Mouse (Mus musculus) thymus, postnatal 36 days (tissue): ENCODE results near the gene 9130019O22Rik.
A peak's percentile ranks its signal among the peaks of the same experiment; 100 is the strongest.
"Not testable (repeated sequence)": the region's sequence is repeated elsewhere in the genome, so short reads cannot be mapped to it uniquely, and the experiment has no call there.

ENCODE experiments used
- DNase-seq, 2 experiments: peaks; one replicate each; pipeline ENCODE4 v3.0.0; 2022; ENCODE audit warnings: mixed read lengths in 2 of 2

9130019O22Rik gene

DNA sequence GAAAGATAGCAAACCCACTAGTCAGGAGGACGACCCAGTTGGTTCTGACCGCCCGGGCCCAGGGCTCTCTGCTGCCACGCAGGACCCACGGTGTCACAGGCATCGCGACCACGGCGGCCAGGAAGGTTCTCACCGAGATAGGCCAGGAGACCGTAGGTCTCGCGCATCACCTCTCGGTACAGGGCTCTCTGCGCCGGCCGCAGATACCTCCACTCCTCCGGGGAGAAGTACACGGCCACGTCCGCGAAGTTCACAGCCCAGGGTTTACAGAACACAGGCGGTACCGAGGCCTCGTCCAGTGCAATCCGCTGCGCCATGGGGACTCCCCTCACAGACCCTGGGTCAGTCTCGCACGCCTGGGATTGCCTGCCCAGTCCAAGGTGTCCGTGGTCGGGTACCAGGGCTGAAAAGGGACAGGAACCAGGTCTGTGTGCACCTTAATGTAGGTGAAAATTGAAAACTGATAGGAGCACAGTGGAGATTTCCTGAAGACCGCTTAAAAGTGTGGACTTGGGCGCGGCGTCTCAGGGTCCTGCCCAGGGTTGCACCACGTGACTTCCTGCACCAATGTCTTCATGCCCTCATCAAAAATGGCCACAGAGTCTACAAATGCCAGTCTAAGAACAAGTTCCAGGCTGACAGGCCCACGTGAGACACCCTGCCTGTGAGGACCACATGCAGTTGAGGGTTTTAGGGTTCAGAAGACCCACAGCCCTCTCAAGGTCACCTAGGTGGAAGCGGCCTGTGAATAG is at the start of gene 9130019O22Rik:
9130019O22Rik (minus strand) TSS at position 526 of the 752 bp plus-strand sequence.
- DNase-seq, result peak; percentile 85

DNA sequence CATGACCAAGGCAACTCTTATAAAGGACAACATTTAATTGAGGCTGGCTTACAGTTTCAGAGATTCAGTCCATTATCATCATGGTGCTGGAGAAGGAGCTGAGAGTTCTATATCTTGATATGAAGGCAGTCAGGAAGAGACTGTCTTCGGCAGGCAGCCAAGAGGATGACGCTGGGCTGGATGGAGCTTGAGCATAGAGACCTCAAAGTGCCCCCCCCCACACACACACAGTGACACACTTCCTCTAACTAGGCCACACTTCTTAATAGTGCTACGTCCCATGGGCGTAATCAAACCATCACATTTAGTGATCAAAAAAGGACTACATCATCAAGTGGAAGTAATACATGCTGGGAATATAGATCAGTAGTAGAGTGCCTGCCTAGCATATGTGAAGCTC is 48.2 kb upstream of the 9130019O22Rik start:
- DNase-seq, result no peak

GRCm38 (mm10) chr7:127426354-127426753 is 39.4 kb upstream of the 9130019O22Rik start:
- DNase-seq, result no peak

DNA sequence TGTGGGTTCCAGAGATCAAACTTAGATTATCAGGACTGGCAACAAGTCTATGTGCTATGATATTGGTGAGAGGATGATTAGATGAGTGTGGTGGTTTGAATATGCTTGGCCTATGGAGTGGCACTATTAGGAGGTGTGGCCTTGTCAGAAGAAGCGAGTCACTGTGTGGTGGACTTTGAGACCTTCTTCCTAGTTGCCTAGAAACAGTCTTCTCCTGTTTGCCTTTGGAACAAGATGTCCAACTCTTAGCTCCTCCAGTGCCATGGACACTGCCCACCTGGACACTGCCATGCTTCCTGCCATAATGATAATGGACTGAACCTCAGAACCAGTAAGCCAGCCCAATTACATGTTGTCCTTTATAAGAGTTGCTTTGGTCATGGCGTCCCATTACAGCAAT is 38.9 kb upstream of the 9130019O22Rik start:
- DNase-seq, result no peak

- no peak for DNase-seq
Measured at GRCm38 (mm10) chr7:127425291-127425690, 38.3 kb upstream of the 9130019O22Rik start.

DNA sequence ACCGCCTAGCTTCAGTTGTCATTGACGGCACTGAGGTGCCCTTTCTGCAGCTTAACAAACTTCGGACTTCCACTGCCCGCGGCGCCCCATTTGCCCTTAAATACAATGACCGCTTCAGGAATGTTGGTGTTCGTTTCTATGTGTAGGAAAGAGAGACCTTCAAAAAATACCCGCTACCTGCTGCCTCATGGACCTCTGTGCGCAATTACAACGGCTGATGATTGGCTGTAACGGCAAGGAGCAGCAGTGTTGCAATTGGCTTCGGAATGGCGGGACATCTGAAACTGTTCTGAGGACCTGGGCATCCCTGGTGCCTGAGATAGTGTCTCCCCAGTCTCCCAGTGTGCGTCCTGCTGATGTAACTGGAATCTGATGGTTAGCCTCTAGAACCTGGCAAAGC is 35.3 kb upstream of the 9130019O22Rik start:
- peak in 1 of 2 experiments; percentile 12 for DNase-seq

DNA sequence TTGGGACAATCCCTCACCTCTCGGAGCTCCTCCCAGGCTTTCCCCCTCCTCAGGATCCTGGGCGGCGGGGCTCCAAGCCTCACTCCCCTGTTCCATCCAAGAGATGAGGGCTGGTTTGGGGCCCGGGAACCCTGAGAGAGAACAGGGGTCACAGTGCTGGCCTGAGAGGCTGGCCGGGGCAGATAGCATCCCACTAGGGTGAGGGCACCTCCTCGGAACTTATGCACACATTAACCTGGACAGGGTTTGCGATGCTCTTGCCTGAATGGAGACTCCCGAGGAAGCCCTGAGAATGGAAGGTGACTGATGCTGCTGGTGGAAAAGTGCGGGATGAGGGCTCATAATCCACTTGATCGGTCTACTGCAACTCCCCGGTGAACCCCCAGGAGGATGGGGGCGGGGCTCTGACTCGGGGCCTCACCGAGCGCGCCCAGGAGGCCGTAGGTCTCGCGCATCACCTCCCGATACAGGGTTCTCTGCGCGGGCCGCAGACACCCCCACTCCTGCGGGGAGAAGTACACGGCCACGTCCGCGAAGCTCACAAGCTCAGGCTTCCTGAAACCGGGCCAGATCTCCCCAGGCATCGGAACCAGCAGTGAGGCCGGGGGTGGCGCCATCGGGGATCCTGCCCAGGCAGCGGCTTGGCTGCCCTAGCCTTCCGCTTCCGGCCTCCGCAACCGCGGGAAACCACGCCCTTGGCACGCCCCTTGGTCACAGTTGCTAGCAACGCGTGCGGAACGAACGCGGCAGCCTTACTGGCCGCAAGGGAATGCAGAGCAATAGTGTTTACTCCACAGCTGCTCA is 34.6 kb upstream of the 9130019O22Rik start, which contains the start of gene Zfp688:
Zfp688 (minus strand) TSS at position 681 of the 804 bp plus-strand sequence.
- peak; percentile 96 to 97 for DNase-seq

DNA sequence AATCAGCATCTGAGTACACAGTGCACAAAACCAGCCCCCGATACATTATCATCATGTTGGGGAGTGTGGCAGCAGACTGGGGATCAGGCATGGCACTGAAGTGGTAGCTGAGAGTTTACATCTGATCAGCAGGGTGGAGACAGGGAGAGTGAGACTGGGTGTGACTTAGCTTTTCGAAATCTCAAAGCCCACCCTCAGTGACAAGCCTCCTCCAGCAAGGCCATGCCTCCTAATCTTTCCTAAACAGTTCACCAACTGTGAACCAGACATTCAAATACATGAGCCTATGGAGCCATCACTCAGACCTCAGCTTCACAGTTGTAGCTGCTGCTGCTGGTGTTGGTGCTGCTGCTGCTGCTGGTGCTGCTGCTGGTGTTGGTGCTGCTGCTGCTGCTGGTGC is 24.5 kb upstream of the 9130019O22Rik start:
- no peak for DNase-seq

DNA sequence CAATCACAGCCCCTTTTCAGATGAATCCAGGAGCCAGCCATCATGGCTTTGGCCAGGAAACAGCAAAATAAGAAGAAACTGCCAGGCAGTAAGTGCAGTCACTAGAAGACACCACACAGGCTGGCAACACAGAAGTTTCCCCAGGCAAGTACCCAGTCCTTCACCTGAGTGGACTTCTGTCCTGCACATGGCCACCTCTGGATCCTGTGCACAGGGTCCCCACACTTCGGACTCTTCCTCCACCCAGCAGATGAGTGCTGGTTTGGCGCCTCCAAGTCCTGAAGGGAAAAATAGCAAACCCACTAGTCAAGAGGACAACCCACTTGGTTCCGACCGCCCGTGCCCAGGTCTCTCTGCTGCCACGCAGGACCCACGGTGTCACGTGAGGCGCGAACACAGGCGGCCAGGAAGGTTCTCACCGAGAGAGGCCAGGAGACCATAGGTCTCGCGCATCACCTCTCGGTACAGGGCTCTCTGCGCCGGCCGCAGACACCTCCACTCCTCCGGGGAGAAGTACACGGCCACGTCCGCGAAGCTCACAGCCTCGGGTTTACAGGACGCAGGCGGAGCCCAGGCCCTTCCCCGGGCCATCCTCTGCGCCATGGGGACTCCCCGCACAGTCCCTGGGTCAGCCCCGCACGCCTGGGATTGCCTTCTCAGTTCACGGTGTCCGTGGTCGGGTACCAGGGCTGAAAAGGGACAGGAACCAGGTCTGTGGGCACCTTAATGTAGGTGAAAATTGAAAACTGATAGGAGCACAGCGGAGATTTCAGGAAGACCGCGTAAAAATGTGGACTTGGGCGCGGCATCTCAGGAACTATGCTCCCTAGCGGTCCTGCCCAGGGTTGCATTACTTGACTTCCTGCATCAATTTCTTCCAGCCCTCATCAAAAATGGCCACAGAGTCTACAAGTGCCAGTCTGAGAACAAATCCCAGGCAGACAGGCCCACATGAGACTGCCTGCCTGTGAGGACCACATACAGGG is 19.3 kb upstream of the 9130019O22Rik start, which contains the start of gene Zfp764:
Zfp764 (minus strand) TSS at position 821 of the 986 bp plus-strand sequence.
- peak; percentile 80 to 84 for DNase-seq

DNA sequence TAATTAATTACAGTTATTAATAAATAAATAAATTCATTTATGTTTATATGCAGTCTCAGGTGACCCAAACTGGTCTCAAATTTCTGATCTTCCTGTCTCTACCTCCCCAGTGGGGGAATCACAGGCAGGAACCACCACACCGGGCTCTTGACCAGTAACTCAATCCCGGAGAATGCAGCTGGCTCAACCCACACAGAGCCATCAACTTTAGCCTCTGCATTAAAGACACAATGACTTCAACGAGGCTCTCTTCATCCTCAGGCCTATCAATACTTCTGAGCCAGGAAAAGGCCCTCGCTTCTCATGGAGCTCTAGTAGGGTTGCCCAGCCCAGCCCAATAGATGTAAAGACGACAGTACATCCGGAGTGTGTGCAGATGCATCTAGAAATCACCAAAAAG is 17.1 kb upstream of the 9130019O22Rik start:
- DNase-seq, result not testable (repeated sequence)

DNA sequence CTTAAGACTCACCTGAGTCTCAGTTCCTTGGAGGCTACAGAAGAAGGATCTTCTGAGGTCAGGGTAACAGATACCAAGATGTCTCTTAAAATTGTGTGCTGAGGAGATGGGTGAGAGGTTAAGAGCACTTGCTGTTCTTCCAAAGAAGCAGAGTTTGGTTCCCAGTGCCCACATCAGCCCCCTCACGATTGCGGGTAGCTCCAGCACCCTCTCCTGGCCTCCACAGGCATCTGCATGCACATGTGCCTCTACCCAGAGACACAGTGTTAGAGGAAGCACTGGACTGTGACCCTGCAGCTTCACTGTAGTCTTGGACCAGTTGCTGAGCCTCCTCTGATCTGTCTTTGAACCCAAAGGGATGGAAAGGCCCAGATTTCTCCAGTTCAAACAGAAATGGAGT is 16.0 kb upstream of the 9130019O22Rik start:
- peak in 1 of 2 experiments; percentile 24 for DNase-seq

DNA sequence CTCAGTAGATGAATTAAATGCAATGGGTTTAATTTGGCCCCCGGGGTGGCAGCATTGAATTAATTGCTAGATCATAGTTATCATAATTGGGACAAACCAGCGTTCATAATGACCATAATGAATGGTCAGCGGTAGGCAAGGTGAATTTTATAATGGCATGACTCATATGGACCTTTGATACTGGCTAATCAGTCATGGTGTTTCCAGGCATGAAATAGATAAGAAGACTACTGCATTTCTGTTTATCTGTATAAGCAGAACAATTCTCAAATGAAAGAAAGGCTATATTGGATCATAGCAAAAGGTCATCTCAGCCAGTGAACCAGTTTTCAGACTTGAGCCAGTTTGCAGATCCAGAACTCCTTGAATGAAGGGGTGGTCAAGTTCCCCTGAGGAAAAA is 13.4 kb upstream of the 9130019O22Rik start:
- no peak for DNase-seq

- no peak for DNase-seq
Measured at GRCm38 (mm10) chr7:127393944-127394333, 7.0 kb upstream of the 9130019O22Rik start.

DNA sequence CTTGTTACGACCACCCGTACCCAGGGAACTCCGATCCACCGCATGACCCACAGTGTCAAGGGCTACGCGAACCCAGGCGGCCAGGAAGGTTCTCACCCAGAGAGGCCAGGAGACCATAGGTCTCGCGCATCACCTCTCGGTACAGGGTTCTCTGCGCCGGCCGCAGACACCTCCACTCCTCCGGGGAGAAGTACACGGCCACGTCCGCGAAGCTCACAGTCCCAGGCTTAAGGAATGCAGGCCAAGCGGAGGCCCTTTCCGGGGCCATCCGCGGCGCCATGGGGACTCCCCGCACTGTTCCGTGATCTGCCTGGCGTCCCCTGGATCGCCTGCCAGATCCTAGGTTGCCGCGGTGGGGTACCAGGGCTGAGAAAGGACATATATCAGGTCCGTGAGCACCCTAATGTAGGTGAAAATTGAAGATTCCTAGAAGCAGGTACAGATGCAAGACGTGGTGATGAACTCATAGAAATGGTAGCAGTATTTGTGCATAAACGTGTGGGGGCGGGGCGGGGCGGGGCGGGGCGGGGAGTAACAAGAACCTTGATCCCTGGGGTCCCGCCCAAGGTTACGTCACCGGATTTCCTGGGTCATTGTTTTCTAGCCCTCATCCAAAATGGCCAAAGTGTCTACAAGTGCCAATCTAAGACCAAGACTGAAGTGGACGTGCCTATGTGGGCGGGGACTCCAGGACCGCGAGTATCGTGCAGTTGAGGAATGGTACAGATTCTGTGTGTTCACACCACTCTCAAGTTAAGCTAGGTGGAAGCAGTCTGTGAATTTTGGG is 6.4 kb upstream of the 9130019O22Rik start, which contains the start of gene E430018J23Rik:
E430018J23Rik (minus strand) TSS at position 473 of the 787 bp plus-strand sequence.
- peak; percentile 90 to 91 for DNase-seq

- DNase-seq, result no peak
Measured at GRCm38 (mm10) chr7:127392251-127392824, 5.4 kb upstream of the 9130019O22Rik start.

DNA sequence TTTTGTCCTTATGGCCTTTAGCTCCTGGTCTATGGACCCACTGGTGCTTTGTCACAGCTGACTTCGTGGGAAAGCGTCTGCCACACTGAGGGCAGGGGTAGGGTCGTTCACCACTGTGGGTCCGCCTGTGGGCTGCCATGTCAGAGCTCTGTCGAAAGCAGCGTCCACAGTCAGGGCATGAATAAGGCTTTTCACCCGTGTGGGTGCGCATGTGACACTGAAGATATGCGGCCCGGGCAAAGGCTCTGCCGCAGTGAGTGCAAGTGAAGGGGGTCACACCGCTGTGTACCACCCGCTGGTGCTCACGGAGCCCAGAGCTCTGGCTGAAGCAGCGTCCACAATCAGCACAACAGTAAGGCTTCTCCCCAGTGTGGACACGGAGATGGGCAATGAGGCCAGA is 4.6 kb upstream of the 9130019O22Rik start:
- no peak for DNase-seq

DNA sequence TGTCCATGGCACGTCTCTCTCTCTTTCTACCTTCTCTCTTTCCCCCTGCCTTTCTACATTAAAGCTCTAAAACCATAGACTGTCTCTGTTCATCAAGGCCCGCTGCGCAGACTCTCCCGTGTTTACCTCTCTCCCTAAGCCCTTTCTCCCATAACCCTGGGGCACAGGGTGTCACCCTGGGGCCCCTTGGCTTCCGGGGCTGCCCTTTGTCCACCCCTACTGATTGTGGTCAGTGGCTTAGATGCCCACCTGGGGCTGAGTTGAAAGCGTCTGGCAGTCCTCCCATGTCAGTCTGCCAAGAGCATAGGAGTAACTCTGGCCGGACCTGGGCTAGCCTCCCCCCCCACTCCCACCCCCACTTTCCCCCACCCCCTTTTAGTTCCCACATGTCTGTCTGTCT is 3.3 kb upstream of the 9130019O22Rik start:
- no peak for DNase-seq

GRCm38 (mm10) chr7:127388201-127388600 is 1.2 kb upstream of the 9130019O22Rik start:
- not testable (repeated sequence) for DNase-seq

DNA sequence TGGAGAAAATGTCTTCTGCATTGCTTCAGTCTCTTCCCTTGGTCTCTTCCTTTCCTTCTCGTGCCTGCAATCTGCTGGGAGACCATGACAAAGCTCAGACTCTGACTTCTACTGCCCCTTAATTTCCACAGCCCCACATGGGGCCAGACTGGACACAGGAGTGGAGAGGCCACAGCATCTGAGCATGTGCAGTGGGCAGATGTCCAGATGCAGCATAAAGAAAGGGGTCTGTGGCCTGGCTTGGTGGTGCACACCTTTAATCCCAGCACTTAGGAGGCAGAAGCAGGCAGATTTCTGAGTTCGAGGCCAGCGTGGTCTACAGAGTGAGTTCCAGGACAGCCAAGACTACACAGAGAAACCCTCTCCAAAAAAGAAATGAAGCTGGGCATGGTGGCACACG is 1.4 kb downstream of the 9130019O22Rik start:
- DNase-seq, result not testable (repeated sequence)

GRCm38 (mm10) chr7:127378310-127378921 is 8.6 kb downstream of the 9130019O22Rik start:
- DNase-seq, result no peak
